Mouse (Mus musculus) CH12.LX (cell line): ENCODE data around the gene Ift172.

Source experiments
- CTCF ChIP-seq, 2 experiments: IDR thresholded peaks in 1 of 2; conservative IDR thresholded peaks in 1 of 2; 2 replicates each; pipeline ENCODE4 v1.5.1; 2011 to 2012; ENCODE audit warnings: low read depth in 2 of 2, low read length in 2 of 2, improper control_type of control experiment in 1 of 2, inconsistent platforms in 1 of 2, mild to moderate bottlenecking in 1 of 2, moderate library complexity in 1 of 2
- MAZ ChIP-seq: IDR thresholded peaks from 2 replicates; pipeline ENCODE4 v1.6.1; 2012; ENCODE audit warnings: low read depth, mild to moderate bottlenecking, inconsistent platforms, low read length, improper control_type of control experiment, moderate library complexity
- MXI1 ChIP-seq: IDR thresholded peaks from 2 replicates; pipeline ENCODE4 v1.6.1; 2011; ENCODE audit warnings: mild to moderate bottlenecking, low read depth, low read length, improper control_type of control experiment
- MYC ChIP-seq: IDR thresholded peaks from 2 replicates; pipeline ENCODE4 v1.6.1; 2011; ENCODE audit warnings: low read depth, mild to moderate bottlenecking, improper control_type of control experiment, low read length
- POLR2A ChIP-seq: IDR thresholded peaks from 2 replicates; pipeline ENCODE4 v1.6.1; 2011; ENCODE audit warnings: low read depth, mild to moderate bottlenecking, improper control_type of control experiment, low read length
- POLR2AphosphoS2 ChIP-seq: IDR thresholded peaks from 2 replicates; pipeline ENCODE4 v1.6.1; 2011; ENCODE audit warnings: low read depth, low read length, improper control_type of control experiment
- RCOR1 ChIP-seq: conservative IDR thresholded peaks from 2 replicates; pipeline ENCODE4 v1.6.1; 2012; ENCODE audit warnings: low read depth, mild to moderate bottlenecking, inconsistent platforms, low read length, improper control_type of control experiment
- SMC3 ChIP-seq: IDR thresholded peaks from 2 replicates; pipeline ENCODE4 v1.6.1; 2011; ENCODE audit warnings: low read depth, low read length, improper control_type of control experiment
- ZNF384 ChIP-seq: IDR thresholded peaks from 2 replicates; pipeline ENCODE4 v1.6.1; 2012; ENCODE audit warnings: low read depth, low read length, improper control_type of control experiment, inconsistent platforms

- TF ChIP-seq MYC (no peak), POLR2A (no peak), RCOR1 (no peak), MXI1 (no peak), ZNF384 (no peak), SMC3 (no peak), CTCF (conservative IDR thresholded peaks at IDR 0.05 in 1 of 2, IDR thresholded peaks at IDR 0.05 in 1 of 2; ENCODE audit: low read depth in 2 of 2, low read length in 2 of 2) (no peak), MAZ (no peak), POLR2AphosphoS2 (no peak)
Measured at GRCm38 (mm10) chr5:31253806-31254205, 37.1 kb downstream of the Ift172 start.
